Mouse (Mus musculus) cerebellum, adult 11-12 months (tissue): ENCODE results near the gene Bcas3.
"Not testable (repeated sequence)": the region's sequence is repeated elsewhere in the genome, so short reads cannot be mapped to it uniquely, and the experiment has no call there.

Experiments used
- DNase-seq: peaks from one replicate; pipeline ENCODE4 v3.0.0; 2022

The Bcas3 gene

DNA sequence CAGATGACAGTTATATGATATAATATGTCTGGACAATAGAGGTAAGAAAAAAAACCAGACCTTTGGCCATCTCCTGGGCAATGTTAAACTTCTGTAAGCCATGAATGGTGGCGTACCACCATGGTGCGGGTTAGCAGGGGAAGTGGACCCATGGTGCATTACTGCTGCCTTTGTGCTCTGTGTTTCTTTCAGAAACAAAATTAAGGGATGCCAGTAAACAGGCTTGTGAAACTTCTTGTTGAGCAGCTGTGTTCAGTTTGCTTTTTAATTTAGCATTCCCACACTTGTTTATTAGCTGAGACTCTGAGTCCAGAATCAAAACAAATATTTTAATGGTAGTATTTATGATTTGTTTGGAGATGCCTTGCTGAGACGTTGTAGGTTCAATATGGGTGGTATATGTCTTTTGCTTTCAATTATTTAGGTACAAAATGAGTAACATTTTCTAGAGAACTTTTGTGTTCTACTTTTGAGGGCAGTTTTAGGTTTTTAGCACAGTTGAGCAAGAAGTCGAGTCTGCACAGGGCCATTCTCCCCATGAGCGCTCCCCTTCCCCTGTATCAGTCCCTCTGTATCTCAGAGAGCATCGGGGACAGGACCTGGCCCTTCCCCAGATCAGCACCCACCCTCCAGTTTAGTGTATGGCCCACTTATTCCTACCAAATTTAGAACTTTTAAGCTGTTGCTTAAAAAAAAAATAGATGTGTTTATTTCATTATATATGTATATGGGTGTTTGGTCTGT lies 132.4 kb downstream of the Bcas3 start:
- no peak for DNase-seq

DNA sequence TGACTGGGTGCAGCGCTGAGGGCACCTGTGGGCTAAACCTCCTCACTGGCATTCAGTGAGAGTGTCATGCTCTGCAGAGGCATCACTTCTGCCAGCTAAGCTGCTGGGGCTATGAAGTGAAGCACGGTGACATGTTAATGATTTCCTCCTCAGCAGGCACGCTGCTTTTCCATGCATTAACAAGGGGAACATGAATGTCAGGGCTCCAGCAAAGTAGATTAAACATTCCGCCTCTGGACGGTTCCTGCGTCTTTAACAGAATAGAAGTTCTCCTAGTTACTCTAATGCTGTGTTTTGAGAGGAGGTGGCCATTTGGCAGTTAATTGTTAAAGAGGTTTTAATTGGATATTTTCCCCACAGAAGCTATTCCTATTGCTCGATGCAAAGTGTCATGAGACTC lies 134.5 kb downstream of the Bcas3 start:
- no peak for DNase-seq

DNA sequence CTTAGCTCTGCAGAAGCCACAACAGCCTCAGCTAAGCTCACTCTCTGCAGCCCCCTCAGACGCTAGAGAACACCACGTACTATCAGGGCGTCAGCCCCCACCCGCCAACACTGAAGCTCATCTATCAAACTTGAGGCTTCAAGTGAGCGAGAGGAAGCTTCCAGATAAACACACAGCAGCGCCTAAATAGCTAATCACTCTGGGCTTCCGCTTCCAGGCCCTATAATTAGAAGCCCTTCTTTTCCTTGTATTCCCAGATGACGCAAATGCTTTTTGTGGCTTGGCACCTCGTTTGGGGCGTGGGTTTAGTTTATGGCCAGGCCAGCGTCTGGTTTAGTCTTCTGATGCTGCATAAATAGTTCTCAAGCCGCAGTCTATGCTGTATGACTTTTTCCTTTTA lies 139.3 kb downstream of the Bcas3 start:
- no peak for DNase-seq

DNA sequence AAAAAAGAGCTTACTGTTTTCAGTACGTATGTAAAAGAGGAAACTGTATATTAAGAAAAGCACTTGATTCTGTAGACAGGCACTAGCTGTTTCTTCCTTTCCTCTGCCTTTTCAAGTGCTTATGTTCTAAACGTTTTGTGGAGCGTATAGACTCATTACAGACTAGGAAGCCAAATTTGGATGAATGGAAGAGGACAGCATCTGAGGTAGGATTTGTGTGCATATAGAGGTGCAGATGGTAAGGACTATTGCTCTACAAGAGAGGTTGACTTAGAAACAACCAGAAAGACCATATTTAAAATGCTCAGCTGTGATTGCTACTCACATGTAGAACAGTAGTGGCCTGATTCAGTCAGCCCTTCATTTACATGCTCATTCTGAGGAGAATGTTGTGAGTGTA lies 139.7 kb downstream of the Bcas3 start:
- no peak for DNase-seq

DNA sequence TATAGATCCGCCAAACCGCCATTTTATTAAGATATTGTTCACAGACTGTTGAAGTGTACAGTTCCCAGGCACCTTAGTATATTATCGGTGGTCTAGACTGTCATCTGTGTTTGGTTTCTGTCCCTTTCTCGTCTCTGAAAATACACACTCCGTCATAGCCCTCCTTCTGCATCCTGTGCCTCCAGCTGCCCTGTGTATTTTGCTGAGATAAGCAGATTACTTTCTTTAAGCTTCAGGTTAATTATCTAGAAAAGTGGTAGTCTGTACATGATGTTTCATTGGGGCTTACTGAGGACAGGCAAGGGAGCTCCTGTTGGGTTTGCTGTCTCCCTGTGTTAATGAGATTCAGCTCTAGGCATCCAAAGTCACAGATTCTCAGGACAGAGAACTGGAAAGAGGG lies 146.6 kb downstream of the Bcas3 start:
- DNase-seq, result no peak

DNA sequence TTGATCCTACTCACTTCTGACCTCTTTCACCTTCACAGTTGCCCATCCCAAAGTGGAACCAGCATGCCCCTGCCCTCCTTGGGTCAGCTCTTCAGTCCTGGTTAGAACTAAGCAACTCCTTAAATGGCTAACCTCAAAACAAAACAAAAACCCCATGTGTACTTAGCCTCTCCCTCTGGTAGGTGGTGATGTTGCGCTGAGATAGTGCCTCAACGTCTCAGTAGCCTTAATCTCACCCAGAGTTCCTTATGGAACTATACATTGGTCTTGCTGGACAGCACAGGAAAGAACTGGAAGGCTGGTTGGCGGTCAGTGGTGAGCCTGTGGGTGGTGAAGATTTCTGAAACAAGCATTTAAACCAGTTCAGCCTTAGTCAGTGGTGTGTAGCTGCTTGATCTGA lies 149.1 kb downstream of the Bcas3 start:
- DNase-seq, result no peak

DNA sequence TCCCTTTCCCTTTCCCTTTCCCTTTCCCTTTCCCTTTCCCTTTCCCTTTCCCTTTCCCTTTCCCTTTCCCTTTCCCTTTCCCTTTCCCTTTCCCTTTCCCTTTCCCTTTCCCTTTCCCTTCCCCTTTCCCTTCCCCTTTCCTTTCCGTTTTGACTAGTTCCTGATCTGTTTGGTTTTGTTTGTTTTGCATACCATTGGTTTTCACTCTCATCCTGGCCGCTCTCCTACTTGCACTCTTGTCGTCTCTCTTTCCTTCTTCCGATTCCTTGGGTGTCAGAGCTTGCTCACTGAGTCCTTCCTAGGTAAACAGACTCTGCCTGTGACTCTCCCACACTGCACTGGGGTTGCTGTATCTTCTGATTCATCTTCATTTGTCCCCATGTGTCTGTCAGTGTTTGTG lies 151.8 kb downstream of the Bcas3 start:
- not testable (repeated sequence) for DNase-seq

DNA sequence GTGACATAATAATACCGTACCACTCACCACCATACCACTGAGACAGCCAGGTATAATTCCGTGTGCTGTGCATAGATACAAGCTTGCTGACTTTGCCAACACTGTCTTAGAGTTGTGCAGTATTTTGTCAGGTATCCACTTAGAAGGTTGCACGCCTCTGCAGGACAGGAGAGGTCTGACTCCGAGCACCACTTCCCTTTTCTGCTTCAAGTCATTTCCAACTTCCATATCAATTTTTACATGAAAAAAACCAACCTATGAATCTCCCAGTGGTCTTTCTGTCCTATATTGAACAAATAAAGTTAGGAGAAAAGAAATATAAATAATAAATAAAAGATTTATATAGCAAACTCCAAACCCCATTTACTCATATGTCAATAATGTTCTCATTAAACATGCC lies 152.8 kb downstream of the Bcas3 start:
- DNase-seq, result no peak

DNA sequence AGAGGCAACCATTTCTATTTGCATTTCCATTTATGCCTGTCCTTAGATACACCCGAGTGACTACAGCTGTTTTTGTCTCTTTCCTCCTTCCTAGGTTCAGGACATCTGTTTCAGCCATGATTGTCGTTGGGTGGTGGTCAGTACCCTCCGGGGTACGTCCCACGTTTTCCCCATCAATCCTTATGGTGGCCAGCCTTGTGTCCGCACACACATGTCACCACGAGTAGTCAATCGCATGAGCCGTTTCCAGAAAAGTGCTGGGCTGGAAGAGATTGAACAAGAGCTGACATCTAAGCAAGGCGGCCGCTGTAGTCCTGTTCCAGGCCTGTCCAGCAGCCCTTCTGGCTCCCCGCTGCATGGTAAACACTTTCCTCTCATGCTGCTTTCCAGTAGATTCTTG lies 156.4 kb downstream of the Bcas3 start:
- DNase-seq, result no peak

DNA sequence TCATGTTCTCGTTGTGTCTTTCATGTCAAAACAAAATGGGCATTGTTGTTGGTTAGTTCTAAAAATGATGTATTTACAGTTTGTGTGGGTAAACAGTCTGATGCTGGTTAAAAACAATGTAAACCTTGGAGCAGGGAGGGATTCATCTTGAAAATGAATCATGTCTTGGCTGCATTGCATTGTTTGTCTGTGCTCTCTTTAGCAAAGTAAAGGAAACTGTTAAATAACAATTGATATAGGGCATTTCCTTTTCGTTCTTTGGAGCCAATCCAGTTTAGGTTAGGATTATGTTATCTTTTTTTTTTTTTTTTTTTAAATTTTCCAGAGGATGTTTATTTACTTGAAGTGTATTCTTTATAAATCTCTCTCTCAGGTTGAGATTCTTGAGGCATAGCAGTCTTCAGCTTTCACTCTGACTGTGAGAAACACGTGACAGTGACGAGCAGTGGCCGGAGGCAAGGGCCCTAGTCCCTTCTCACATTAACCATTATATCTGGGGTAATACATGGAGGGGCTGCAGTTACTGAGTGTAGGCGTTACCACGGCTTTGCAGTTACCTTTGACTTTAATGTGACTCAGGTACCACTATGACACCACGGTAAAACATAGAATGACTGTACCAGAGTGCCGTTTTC lies 158.4 kb downstream of the Bcas3 start:
- DNase-seq, result no peak

DNA sequence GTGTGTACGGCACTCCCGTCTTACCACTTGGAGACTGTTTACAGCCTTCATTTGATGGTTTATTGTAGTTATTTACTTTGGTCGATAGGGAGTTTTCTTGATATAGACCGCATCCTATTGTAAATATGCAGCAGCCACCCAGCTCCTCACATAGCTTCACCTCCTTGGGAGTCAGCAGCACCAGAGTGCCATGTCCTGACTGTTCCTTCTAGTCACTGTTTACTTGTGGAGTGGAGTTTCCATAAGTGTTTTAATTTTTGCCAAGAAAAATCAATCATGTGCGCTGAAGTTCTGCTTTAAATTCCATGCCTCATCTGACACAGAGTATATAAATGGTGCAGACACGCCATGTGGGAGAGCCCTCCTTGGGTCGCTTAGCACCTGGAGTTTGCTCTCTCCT lies 163.8 kb downstream of the Bcas3 start:
- DNase-seq, result no peak

DNA sequence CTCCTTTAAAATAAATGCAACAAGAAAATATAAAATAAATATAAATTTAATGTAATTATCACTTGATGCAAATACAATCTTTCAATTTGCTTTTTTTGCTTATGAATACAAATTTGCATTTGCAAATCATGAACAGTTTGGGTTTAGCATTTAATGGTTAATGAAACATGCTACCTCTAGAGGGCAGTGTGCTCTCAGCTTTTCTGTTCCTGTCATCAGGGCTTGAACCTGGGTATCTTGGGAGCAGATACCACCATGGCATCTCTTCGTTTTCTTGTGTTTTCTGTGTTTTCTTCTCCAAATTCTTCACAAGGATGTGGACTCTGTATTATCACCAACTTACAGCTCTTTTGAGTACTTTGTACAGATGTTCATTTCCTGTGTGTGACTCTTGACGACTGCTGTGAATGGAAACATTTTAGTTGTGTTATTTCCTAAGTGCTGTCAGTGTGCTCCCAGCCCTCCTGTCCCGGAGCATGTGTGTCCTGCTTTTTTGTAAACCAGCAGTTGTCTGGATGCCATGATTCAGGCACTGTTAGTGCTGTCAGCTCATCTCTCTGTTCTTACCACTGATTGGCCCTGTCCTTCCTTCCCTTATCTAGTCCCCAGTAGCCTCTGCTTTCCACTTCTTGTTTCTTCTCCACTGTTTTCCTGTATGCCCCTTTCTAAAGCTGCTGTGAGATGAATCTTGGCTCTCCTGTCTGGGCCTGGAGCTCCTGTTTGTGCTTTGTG lies 165.2 kb downstream of the Bcas3 start:
- DNase-seq, result no peak

DNA sequence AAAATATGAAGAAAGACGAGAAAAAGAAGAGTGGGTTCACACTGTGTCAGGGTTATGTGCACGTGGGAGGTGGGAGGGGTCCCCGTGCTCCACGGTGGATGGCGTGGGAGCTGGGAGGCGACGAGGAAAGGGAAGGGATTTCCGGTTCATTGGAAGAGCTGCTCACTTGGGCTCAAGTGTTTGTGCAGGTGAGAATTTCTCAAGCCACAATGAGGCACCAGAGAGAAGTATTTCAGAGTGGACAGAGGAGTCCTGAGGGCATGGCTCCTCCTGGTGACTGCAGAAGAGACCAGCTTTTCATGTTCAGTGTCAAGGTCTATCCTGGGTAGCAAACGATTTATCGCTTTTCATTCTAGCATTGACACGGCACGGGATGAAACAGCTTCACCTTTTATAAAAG lies 167.3 kb downstream of the Bcas3 start:
- DNase-seq, result no peak

DNA sequence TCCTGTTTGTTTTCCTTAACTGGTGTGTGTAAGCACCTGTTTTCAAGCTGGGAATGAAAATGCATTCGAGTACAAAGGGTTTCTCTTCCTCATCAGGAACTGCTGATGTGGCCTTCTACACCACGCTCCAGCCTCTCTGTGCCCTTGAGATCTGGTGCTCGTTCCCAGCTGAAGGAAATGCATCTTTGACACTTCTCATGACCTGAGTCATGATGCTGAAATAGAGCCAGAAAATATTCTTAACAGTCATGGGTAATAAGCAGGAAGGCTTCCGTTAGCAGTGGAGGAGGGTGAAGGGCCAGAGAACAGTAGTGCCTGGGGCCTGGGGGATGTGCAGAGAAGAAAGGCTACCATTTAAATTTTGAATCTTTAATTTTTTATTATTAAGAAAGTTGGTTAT lies 168.0 kb downstream of the Bcas3 start:
- no peak for DNase-seq

DNA sequence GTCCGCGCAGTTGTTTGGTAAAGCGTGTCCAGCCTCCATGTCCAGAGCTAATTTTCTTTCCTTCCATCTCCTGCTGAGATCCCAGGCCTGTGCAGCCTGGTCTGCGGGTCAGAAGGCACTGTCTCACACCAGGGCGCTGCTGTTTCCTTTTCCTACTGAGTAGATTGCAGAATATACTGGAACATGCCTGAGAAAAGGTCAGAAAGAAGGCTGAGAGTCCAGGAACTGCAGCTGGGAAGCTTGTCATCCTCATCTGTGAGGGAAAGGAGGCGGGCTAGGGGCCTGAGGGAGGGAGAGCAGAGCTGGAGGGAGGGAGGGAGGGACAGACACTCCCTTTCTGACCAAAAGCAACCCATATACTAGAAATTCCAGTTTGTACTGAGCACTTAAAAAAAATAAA lies 170.7 kb downstream of the Bcas3 start:
- no peak for DNase-seq

DNA sequence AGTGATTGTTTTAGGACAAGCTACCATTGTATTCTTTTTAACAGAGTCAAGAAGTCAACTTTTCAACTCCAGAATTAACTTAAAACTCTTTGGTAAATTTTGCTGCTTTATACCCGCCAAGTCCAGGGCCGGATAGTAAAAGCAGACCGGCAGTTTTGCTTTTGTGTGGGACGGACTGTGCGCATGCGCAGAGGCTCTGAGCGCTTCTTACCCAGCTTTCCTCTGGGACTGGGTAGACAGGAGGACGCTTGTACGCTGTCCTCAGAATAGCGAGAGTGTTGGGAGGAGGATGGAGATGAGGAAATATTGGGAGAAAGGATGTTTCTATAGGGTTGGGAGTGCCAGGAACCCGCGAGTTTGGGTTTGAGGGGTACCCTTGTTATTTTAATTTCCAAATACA lies 171.2 kb downstream of the Bcas3 start:
- DNase-seq, result peak; percentile 75

DNA sequence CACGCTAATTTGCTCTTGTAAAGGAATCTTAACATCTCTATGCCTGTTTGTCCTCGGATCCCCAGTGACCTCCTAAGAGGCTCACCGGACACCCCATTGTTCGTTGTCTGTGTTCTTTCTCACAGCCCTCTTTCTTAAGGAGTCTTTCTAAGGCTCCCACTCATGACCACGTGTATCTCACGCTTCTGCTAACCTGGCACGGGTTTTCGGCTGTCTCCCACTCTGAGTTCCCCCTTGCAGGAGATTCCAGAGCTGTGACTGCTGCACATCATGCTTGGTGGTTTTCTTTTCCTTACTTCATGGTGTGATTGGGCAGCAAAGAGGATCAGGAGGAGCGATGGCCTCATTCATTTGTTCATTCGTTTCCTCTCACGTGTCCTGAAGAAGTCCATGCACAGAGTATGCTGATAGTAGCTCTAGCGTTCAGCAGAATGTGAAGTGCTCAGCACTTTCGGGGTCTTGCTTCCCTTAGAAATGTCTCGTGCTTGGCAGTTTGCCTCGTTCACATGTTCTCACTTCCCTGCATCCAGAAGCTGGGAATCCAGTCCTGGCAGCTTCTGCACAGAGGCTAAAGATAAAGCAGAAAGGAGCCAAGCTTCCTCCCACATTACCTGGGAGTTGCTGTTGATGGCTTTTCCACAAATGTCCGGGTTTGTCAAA lies 172.0 kb downstream of the Bcas3 start:
- no peak for DNase-seq

DNA sequence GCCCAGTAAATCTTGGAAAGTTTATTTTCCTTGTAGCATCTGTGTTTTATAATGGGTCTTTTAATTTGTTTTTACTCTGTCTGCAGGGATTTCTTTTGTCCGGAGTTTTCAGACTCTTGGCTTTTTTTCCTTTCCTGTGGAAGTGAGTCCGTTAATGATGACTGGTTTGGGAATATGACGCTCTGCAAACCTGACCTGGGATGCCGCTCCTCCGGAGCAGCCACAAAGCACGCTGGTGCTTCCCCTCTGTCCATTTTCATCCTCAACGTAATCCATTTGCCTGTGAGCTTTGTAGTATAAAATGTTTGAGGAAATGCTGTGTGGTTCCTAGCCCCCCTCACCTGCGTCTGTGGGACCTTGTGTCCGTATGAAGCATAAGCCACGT lies 172.5 kb downstream of the Bcas3 start:
- no peak for DNase-seq

DNA sequence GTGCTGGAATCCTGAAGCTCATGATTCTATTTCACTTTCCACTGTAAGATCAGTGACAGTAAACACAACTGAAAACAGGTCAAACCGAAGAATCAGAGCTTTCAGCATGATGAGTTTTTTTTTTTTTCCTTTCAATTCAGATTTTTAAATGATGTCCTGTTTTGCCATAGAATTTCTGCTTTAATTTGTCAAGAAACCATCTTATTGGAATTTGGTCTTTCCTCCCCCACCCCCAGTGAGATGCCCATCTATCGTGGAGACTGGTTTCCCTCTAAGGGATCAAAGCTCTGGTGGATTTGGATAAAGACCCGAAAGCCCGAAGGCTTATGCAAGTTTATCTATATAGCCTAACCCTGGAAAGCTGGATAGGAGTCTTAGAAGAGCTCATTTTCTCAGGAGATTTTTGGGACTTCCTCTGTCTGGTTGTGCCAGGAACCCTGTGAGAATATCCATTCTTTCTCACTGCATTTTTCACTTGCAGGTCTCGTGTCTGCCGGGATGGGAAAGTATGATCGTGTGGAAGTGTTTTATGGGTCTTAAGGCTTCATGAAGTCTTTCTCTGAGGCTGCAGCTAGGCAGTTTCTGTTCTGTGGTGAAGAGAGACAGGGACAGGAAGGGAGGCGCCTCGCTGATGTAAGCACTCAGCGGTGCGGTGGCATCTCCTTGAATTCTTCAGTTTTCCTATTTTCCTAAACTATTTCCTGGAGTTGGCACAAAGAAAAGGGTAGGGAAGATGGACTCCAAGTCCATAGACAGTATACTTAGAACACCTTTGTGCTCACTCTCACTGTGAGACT lies 173.2 kb downstream of the Bcas3 start:
- no peak for DNase-seq

DNA sequence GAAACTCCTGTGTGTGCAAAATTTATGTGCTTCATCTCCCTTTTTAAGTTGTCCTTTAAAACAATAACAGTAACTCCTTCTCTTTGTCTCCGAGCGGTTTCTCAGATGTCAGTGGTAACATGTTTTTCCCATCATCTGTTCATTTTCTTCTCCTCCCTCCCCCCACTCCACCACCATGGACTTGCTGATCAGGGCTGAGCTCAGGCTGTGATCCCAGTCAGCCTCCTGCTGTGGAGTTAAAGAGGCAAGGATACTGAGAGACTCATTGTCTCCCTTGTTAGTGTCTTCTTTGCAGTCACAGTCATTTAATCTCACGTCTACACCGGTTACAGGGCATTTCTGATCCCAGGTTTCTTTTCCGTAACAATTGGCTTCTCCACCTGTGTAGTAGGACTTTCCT lies 174.3 kb downstream of the Bcas3 start:
- DNase-seq, result no peak

DNA sequence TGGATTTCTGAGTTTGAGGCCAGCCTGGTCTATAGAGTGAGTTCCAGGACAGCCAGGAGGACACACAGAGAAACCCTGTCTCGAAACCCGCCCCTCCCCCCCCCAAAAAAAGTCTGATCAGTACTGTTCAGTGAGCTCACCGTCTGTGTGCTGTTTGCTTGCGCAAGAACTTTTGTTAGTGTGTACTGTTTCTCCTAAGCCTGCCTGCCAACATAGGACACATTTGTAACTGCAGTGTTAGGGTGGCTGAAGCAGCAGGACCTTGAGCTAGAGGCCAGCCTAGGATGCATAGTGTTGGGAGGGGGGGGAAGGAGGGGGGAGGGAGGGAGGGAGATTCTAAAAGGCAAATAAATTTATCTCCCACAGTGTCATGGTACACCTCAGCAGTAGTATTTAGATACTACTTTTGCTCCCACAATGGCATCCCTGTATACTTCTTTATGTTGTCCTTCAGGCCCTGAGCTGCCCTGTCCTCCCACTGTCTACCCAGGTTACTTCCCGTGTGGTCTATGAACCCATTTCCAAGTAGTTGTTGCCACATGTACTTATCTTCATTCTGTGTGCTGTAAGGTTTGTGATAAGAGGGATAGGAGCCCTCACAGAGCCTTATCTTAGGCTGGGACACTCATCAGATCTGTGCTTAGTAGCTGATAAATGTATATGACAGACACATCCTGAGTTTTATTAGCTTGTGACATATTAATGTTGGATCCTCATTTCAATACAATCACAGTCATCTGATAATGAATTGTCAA lies 176.7 kb downstream of the Bcas3 start:
- DNase-seq, result no peak

DNA sequence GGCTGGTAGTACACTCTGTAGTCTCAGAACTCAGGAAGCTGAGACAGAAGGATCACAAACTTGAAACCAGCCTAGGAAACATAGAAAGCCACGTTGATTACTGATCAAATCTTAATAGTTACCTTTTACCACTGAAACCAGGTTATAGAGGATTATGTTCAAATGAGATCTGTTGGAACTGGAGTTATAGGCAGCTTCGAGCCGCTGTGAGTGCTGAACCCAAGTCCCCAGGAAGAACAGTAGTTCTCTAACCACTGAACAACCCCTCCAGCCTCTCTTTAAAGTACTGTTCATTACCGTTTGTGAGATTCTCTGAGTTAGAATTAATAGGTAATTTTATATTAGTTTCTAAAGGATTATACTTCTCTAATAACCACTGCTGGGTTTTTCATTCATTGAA lies 188.0 kb downstream of the Bcas3 start:
- no peak for DNase-seq
